Mouse (Mus musculus) embryo, embryonic 10.5 days (tissue): Measurements from ENCODE around the gene Prmt7.
"Not testable (repeated sequence)": the region's sequence is repeated elsewhere in the genome, so short reads cannot be mapped to it uniquely, and the experiment has no call there.

Experiments
- DNase-seq: peaks from one replicate; pipeline ENCODE4 v3.0.0-alpha.2; 2015; ENCODE audit warnings: low spot score

Gene Prmt7

GRCm38 (mm10) chr8:106210821-106211345, at the start of gene Prmt7, which contains the start of gene Slc7a6os:
TSS of gene Prmt7 (plus strand) at chr8:106210936.
TSS of gene Slc7a6os (minus strand) at chr8:106210935.
- peak; percentile 96 for DNase-seq

GRCm38 (mm10) chr8:106163251-106163650, 47.5 kb upstream of the Prmt7 start:
- no peak for DNase-seq

GRCm38 (mm10) chr8:106165460-106165859, 45.3 kb upstream of the Prmt7 start:
- DNase-seq: peak; percentile 83

- DNase-seq: peak; percentile 85
Observed at GRCm38 (mm10) chr8:106168356-106169016, 42.2 kb upstream of the Prmt7 start, which contains the start of gene Slc7a6. TSS of gene Slc7a6 (plus strand) at chr8:106168857.

GRCm38 (mm10) chr8:106169017-106169933, 41.5 kb upstream of the Prmt7 start:
- DNase-seq: peak; percentile 64

GRCm38 (mm10) chr8:106169934-106170480, 40.7 kb upstream of the Prmt7 start:
- DNase-seq: peak; percentile 24

GRCm38 (mm10) chr8:106173566-106173965, 37.2 kb upstream of the Prmt7 start:
- no peak for DNase-seq

DNA sequence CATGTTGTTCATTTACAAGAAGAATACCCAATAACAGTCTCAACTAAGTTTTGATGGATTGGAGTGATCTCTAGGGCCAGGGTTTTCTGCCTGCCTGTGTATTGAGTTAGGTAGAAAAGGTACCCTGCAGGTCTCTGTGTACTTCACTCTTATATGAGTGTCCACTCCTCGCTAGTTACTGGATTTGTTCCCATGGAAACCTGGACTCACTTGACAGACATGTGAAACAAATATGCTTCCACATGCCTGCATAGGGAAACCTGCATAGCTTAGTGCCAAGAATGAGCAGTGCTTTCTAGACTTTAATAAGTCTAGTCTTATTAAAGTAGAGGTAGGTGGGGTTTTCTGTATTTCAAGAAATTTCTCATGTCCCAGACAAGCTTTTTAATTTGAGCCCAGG, 33.8 kb upstream of the Prmt7 start:
- DNase-seq: peak; percentile 22

DNA sequence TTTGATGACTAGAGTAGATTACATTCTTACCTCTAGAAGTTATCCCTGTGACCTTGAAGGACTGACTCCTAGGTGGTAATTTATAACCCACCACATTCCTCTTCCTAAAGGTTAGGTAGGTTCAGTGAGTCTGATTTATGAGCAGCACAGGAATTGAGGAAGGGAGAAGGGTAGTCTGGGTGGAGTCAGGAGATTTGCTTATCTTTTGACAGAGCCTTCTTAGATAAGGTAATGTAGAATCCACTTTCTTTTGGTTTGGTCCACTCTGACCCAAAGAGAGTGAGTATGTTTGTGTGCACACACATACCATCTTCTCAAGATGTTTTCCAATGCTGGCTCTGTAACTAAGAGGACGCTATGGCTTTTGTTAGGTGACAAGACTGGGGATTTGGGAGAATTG, 33.1 kb upstream of the Prmt7 start:
- DNase-seq: peak; percentile 10

- DNase-seq: no peak
Observed at GRCm38 (mm10) chr8:106178428-106178827, 32.3 kb upstream of the Prmt7 start.

DNA sequence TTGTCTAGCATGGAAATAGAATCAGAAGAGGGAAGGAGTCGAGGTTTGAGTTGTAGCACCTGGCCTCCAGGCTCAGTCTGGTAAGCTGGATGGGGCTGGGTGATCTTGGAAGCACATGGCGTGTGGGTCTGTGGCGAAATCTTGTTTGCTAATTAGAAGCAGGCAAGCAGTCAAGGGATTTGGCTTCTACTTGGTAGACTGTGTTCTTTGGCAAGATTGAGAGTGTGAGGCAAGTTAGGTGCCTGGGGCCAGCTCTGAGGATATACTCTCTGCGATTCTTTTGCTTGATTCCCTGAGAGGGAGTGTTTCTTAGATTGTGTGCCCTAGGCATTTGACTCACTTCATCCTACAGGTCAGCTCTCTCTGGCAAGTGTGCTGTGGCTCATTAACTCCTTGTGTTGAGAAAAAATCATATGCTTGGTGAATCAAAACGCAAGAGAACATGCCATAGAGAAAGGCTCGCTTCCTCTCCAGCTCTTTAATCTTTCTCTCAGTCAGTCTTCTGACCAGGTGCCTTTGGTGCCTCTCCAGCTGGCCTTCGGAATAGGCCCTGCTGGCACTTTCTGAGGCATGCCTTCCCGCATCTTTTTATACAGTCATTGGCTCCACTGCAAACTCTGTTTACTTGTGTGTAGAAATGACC, 25.0 kb upstream of the Prmt7 start:
- no peak for DNase-seq

GRCm38 (mm10) chr8:106186394-106186793, 24.3 kb upstream of the Prmt7 start:
- DNase-seq: no peak

DNA sequence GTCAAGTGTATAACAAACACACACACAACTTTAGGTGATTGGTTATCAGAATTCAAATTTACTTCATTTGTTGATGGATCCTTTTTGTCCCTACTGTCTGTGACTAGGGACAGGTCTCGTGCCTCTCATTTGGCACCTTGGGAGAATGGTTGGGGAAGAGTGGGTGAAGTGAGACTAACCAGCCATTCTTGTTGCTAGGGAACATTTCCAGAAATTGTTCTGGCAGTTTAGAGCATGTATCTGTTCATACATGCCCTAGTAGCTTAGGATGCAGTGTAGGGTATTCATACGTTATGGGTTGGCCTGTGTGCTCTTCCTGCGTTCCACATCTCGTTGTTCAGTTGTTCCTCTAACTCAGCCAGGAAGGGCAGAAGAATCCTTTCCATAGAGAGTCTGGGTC, 21.6 kb upstream of the Prmt7 start:
- no peak for DNase-seq

DNA sequence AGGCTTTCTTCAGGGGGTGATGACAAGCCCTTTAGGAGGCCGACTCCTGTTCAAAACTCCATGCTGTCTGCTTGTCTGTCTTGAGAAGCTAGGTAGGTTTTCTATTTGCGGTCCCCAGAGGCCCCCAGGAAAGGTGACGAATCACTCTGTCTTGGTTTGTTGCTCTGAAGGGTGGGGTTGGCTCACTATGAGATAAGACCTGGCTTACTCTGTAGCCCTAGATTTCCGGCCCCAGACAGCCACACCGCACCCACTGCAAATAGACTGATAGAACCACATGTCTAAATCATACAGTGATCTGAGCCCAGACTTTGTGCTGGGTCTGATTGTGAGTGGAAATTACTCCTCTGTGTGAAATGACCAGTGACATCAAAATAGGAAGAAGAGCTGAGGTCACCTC, 19.1 kb upstream of the Prmt7 start:
- DNase-seq: no peak

GRCm38 (mm10) chr8:106193162-106193561, 17.6 kb upstream of the Prmt7 start:
- DNase-seq: no peak

DNA sequence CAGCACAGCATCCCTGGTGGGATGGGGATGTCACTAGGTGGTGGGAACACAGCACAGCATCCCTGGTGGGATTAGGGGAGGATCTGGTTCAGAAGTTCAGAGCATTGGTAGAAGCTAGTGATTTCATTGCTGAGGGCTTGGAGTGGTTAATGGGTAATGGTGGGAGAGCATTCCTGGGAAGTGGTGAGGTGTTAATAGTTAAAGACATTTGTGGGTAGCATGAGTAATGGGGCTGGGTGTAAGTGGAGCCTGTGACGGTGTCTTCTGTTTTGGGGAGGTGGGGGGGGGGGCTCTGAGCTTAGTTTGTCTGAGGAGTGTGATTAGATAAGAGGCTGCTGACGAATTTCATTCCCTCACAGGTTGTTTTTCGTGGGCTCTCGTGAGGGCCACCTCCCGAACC, 16.7 kb upstream of the Prmt7 start:
- DNase-seq: no peak

- DNase-seq: peak; percentile 72
Observed at GRCm38 (mm10) chr8:106198741-106199140, 12.0 kb upstream of the Prmt7 start.

GRCm38 (mm10) chr8:106199596-106199995, 11.1 kb upstream of the Prmt7 start:
- DNase-seq: not testable (repeated sequence)

DNA sequence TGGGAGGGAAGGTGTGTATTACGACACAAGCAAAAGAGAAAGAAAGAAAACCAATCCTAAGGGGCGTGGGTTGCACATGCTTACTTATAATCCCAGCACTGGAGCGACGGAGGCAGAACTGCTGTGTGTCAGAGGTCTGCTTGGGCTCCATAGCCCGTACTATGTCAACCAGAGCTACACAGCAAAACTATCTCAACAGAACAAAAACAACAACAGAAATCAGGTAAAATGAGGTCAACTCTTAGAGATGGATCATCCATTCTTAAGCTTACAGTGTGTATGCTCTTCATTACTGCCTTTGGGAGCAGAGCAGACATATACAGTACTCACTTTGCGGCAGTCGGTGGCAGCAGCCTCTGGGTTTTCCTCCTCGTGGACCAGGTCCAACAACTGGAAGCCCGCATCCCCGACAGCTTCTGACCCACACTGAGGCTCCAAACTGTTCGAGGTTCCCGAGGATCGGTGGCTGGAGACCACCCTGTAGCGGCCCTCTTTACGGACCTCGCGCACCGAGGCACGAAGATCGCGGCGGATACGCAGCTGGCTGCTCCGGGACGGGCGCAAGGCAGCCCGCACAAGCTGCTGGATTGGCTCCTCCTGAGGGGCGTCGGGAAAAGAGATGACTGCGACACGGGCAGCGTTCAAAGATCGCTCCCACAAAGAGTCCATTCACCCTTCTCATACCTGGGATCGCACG, 553 bp upstream of the Prmt7 start:
- peak; percentile 43 for DNase-seq

GRCm38 (mm10) chr8:106211421-106211820, 685 bp downstream of the Prmt7 start:
- DNase-seq: no peak

GRCm38 (mm10) chr8:106213959-106214358, 3.2 kb downstream of the Prmt7 start:
- DNase-seq: no peak
